Mouse (Mus musculus): ENCODE data around the gene Gpr135. TPM values are rescaled to one million over a fixed set of nuclear protein-coding genes. Genes with fewer than 3 reads are reported as not detected.

The Gpr135 gene
- total and polyA plus RNA-seq, 3 experiments: not detected

GRCm38 (mm10) chr12:72096966-72097365, 26.0 kb upstream of the Gpr135 start:
- Histone ChIP-seq H3K36me3 (replicated peaks in 1 of 2; ENCODE audit: control insufficient read depth in 1 of 2, insufficient read depth in 1 of 2, low read length in 1 of 2) (peaks cover 54 to 78% of the 10 kb centered on the region in 2 experiments), H3K27me3 (replicated peaks) (no peaks in the 10 kb centered on the region), H3K27ac (ENCODE audit: insufficient read depth, low read depth) (no peak overlapping the region), H3K4me1 (ENCODE audit: control insufficient read depth in 1 of 2, insufficient read depth in 2 of 2) (no peaks in the 10 kb centered on the region), H3K9ac (ENCODE audit: insufficient read depth, low read depth) (no peak overlapping the region), H3K4me2 (ENCODE audit: insufficient read depth, low read depth, poor library complexity, severe bottlenecking) (no peak overlapping the region), H3K79me2 (replicated peaks; ENCODE audit: control insufficient read depth, extremely low read depth, insufficient read depth, poor library complexity, severe bottlenecking) (no peaks in the 10 kb centered on the region), H3K9me3 (replicated peaks; ENCODE audit: low read length) (no peaks in the 10 kb centered on the region), H3K4me3 (replicated peaks in 1 of 3; ENCODE audit: low read depth in 2 of 3, low read length in 2 of 3, poor library complexity in 1 of 3) (no peak overlapping the region)
- TF ChIP-seq ELF1 (IDR thresholded peaks at IDR 0.05; ENCODE audit: low read depth, low read length): no peak
- TF ChIP-seq CHD2 (IDR thresholded peaks at IDR 0.05; ENCODE audit: low read length): no peak
- TF ChIP-seq MAX (IDR thresholded peaks at IDR 0.05; ENCODE audit: low read length): no peak
- TF ChIP-seq TBP (conservative IDR thresholded peaks at IDR 0.05; ENCODE audit: low read depth, low read length): no peak
- no peak for TF ChIP-seq SMC3 (IDR thresholded peaks at IDR 0.05; ENCODE audit: low read depth, low read length)
- no peak for TF ChIP-seq EP300 (IDR thresholded peaks at IDR 0.05; ENCODE audit: low read length)
- TF ChIP-seq USF1 (IDR thresholded peaks at IDR 0.05; ENCODE audit: low read depth, low read length): no peak
- no peak for TF ChIP-seq PAX5 (IDR thresholded peaks at IDR 0.05; ENCODE audit: low read length)
- TF ChIP-seq ZKSCAN1 (IDR thresholded peaks at IDR 0.05; ENCODE audit: borderline replicate concordance, low read depth, low read length): no peak
- TF ChIP-seq MAZ (IDR thresholded peaks at IDR 0.05; ENCODE audit: low read depth, low read length): no peak
- no peak for TF ChIP-seq HCFC1 (IDR thresholded peaks at IDR 0.05; ENCODE audit: low read depth, low read length)
- TF ChIP-seq ZC3H11A (IDR thresholded peaks at IDR 0.05; ENCODE audit: low read depth, low read length): no peak
- no peak for TF ChIP-seq SIN3A (IDR thresholded peaks at IDR 0.05; ENCODE audit: low read length)
- TF ChIP-seq ZNF384 (IDR thresholded peaks at IDR 0.05; ENCODE audit: low read depth, low read length): no peak
- dilution Hi-C loops (cut with MboI; ENCODE audit: extremely low pct_ligation_motif_present, extremely low pct_unique_long_range_greater_than_20kb, low sequenced_read_pairs) (no loop called here), in situ Hi-C loops (cut with MboI; ENCODE audit: low pct_ligation_motif_present, low pct_unique_long_range_greater_than_20kb, low sequenced_read_pairs) (loop anchor here (10.0 kb wide), 1 partner anchor 188 kb away; no protein-coding TSS in a partner anchor)
- DNase-seq (ENCODE audit: extremely low read depth): no peak

DNA sequence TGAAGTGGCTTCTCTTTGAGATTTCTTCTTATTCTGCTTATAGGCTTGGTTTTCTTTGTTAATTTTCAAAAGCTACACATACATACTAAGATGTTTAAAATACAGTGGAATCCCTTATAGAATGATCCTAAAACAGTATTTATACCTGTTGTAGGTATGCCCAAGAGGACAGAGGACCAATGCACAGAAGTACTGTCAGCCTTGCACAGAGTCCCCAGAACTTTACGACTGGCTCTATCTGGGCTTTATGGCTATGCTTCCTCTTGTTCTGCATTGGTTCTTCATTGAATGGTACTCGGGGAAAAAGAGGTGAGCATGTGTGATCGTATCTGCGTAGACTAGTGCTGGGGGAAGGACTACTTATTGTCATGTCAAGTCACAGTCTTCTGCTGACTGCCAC, 18.9 kb upstream of the Gpr135 start:
- TF ChIP-seq ZNF384 (IDR thresholded peaks at IDR 0.05; ENCODE audit: low read depth, low read length) (no peak), POLR2AphosphoS2 (IDR thresholded peaks at IDR 0.05; ENCODE audit: low read depth, low read length) (no peak), NRF1 (IDR thresholded peaks at IDR 0.05; ENCODE audit: low read depth, low read length) (no peak)
- in situ Hi-C loops (cut with MboI; ENCODE audit: low pct_ligation_motif_present, low pct_unique_long_range_greater_than_20kb, low sequenced_read_pairs): loop anchor here (10.0 kb wide), 1 partner anchor 195 kb away; no protein-coding TSS in a partner anchor
- H3K27ac ChIP-seq (ENCODE audit: insufficient read depth, low read depth): no peak overlapping the region
- peaks cover 35 to 44% of the 10 kb centered on the region in 2 experiments for H3K36me3 ChIP-seq (replicated peaks in 1 of 2; ENCODE audit: control insufficient read depth in 1 of 2, insufficient read depth in 1 of 2, low read length in 1 of 2)
- H3K4me1 ChIP-seq (ENCODE audit: control insufficient read depth in 1 of 2, insufficient read depth in 2 of 2): peaks cover 3 to 17% of the 10 kb centered on the region in 2 experiments; a peak in 3 of 4 replicates
- H3K79me2 ChIP-seq (replicated peaks; ENCODE audit: control insufficient read depth, extremely low read depth, insufficient read depth, poor library complexity, severe bottlenecking): no peaks in the 10 kb centered on the region
- no peaks in the 10 kb centered on the region for H3K9me3 ChIP-seq (replicated peaks; ENCODE audit: low read length)
- dilution Hi-C loops (cut with MboI; ENCODE audit: extremely low pct_ligation_motif_present, extremely low pct_unique_long_range_greater_than_20kb, low sequenced_read_pairs): no loop called here
- no peak overlapping the region for H3K9ac ChIP-seq (ENCODE audit: insufficient read depth, low read depth)
- no peaks in the 10 kb centered on the region for H3K27me3 ChIP-seq (replicated peaks)
- no peak overlapping the region for H3K4me2 ChIP-seq (ENCODE audit: insufficient read depth, low read depth, poor library complexity, severe bottlenecking)
- H3K4me3 ChIP-seq (replicated peaks in 1 of 3; ENCODE audit: low read depth in 2 of 3, low read length in 2 of 3, poor library complexity in 1 of 3): no peak overlapping the region
- no peak for DNase-seq (ENCODE audit: extremely low read depth)

All from CH12.LX (cell line).